In the genomic region with DNA sequence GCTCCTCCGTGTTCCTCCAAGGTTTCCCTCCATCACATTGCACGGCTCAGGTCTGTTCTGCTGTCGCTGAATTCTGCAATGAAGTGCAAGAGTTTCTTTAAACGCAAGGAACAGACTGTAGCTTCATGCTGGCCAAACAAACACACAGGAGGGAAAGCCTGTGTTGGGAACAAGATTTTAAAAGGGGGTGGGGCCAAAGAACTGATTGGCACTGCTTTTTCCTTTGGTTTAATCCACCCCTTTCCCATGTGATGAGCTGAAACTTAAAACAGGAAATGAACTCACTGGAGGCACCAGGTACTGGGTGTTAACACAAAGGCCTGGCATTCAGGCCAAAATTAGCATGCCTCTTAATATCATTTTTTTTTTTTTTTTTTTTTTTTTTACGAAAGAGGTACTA, we compare ENCODE assay signal across 17 mouse cellular contexts.
A peak's percentile ranks its signal among the peaks of the same experiment; 100 is the strongest.
DNase-seq lines count a peak whose midpoint lies in the region; ATAC-seq and TF ChIP-seq lines count a peak whose summit lies in the region.
"Had no signal": no experiment of that assay in that cellular context is flagged by ENCODE, and none has a peak within 500 bp of the region (broad histone marks: within the 10 kb centered on the region; RNA-seq: fewer than 3 reads in every experiment).

No protein-coding gene starts in this region.

- TF ChIP-seq CTCF in stomach, postnatal 0 days (IDR thresholded peaks at IDR 0.05; ENCODE audit: low read depth): no peak
- TF ChIP-seq CTCF in layer of hippocampus, adult 2 months (conservative IDR thresholded peaks at IDR 0.05): no peak

- peaks cover 43% of the 10 kb centered on the region for H3K4me1 ChIP-seq in heart, embryonic 13.5 days
- peaks cover 10% of the 10 kb centered on the region; the same call in 1 of the 2 replicates for H3K4me1 ChIP-seq in stomach, embryonic 16.5 days (ENCODE audit: control insufficient read depth, insufficient read depth, low read length)
- no peaks in the 10 kb centered on the region for H3K4me1 ChIP-seq in stomach, postnatal 0 days (replicated peaks; ENCODE audit: control insufficient read depth, insufficient read depth)
- H3K4me1 ChIP-seq: neural tube, embryonic 12.5 days; stomach, embryonic 15.5 days had no signal

- H3K4me2 ChIP-seq in heart, embryonic 13.5 days: no peak overlapping the region
- no peak overlapping the region for H3K4me2 ChIP-seq in stomach, embryonic 16.5 days (ENCODE audit: low read depth, low read length)
- H3K4me2 ChIP-seq in stomach, postnatal 0 days (replicated peaks; ENCODE audit: low read depth): no peak overlapping the region
- H3K4me2 ChIP-seq: midbrain, embryonic 15.5 days; neural tube, embryonic 12.5 days; stomach, embryonic 15.5 days had no signal

- peak overlapping the region; percentile 50 for H3K27ac ChIP-seq in heart, embryonic 13.5 days (replicated peaks)
- H3K27ac ChIP-seq in stomach, embryonic 16.5 days (ENCODE audit: low read length): 0 out of 2 replicates have a peak overlapping the region, but pooled peaks have one; percentile 54
- H3K27ac ChIP-seq in stomach, postnatal 0 days (replicated peaks): no peak overlapping the region
- H3K27ac ChIP-seq in layer of hippocampus, adult 2 months: no peak overlapping the region
- H3K27ac ChIP-seq: left cerebral cortex, adult 2 months; liver, embryonic 14.5 days; macrophage; midbrain, embryonic 15.5 days; neural tube, embryonic 12.5 days; stomach, embryonic 15.5 days had no signal

- ATAC-seq in heart, embryonic 13.5 days (ENCODE audit: extremely low read depth, insufficient number of reproducible peaks, low FRiP score, low TSS enrichment): no peak
- no peak for ATAC-seq in stomach, embryonic 16.5 days (ENCODE audit: insufficient read depth, low FRiP score)
- no peak for ATAC-seq in stomach, postnatal 0 days (ENCODE audit: low FRiP score, low TSS enrichment)
- ATAC-seq: activated CD4-positive, CD25-positive, alpha-beta regulatory T cell, adult 4 months; midbrain, embryonic 15.5 days had no signal

- no peak for TF ChIP-seq EP300 in stomach, postnatal 0 days (optimal IDR thresholded peaks at IDR 0.05)

- H3K9ac ChIP-seq in heart, embryonic 13.5 days: no peak overlapping the region
- H3K9ac ChIP-seq in stomach, embryonic 16.5 days (ENCODE audit: low read length): no peak overlapping the region
- no peak overlapping the region for H3K9ac ChIP-seq in stomach, postnatal 0 days (ENCODE audit: low read length)
- H3K9ac ChIP-seq: liver, embryonic 14.5 days; midbrain, embryonic 15.5 days; neural tube, embryonic 12.5 days; stomach, embryonic 15.5 days had no signal

- intact Hi-C loops in gastrocnemius, postnatal 14 days (cut with DNase I; ENCODE audit: low total_unique reads): no loop called here

- no peaks in the 10 kb centered on the region for H3K9me3 ChIP-seq in heart, embryonic 13.5 days
- H3K9me3 ChIP-seq in stomach, embryonic 16.5 days (replicated peaks; ENCODE audit: control insufficient read depth, low read length): no peaks in the 10 kb centered on the region
- no peaks in the 10 kb centered on the region for H3K9me3 ChIP-seq in stomach, postnatal 0 days (ENCODE audit: control insufficient read depth, low read length)
- H3K9me3 ChIP-seq: midbrain, embryonic 15.5 days; neural tube, embryonic 12.5 days; stomach, embryonic 15.5 days had no signal

- H3K4me3 ChIP-seq in heart, embryonic 13.5 days: no peak overlapping the region
- H3K4me3 ChIP-seq in stomach, embryonic 16.5 days (replicated peaks; ENCODE audit: low read length): no peak overlapping the region
- H3K4me3 ChIP-seq in stomach, postnatal 0 days (ENCODE audit: low read depth, low read length): no peak overlapping the region
- no peak overlapping the region for H3K4me3 ChIP-seq in layer of hippocampus, adult 2 months
- H3K4me3 ChIP-seq: left cerebral cortex, adult 2 months; midbrain, embryonic 15.5 days; neural tube, embryonic 12.5 days; stomach, embryonic 15.5 days had no signal

- H3K36me3 ChIP-seq in heart, embryonic 13.5 days: peaks cover 48% of the 10 kb centered on the region
- no peaks in the 10 kb centered on the region for H3K36me3 ChIP-seq in stomach, embryonic 16.5 days (ENCODE audit: control insufficient read depth, insufficient read depth, low read length)
- H3K36me3 ChIP-seq in stomach, postnatal 0 days (ENCODE audit: control insufficient read depth, insufficient read depth, low read length): peaks cover 2% of the 10 kb centered on the region; the same call in 1 of the 2 replicates

- no peaks in the 10 kb centered on the region for H3K27me3 ChIP-seq in heart, embryonic 13.5 days (replicated peaks)
- no peaks in the 10 kb centered on the region for H3K27me3 ChIP-seq in stomach, embryonic 16.5 days (ENCODE audit: control insufficient read depth, insufficient read depth, low read length)
- no peaks in the 10 kb centered on the region for H3K27me3 ChIP-seq in stomach, postnatal 0 days (ENCODE audit: control insufficient read depth, insufficient read depth, low read length)
- H3K27me3 ChIP-seq: midbrain, embryonic 15.5 days; neural tube, embryonic 12.5 days; stomach, embryonic 15.5 days had no signal

- 74% methylated on average over 5 of the region's 5 CpGs for WGBS in heart, embryonic 13.5 days
- 82% methylated on average over 5 of the region's 5 CpGs for WGBS in stomach, embryonic 16.5 days
- 77% methylated on average over 5 of the region's 5 CpGs for WGBS in stomach, postnatal 0 days

- DNase-seq in heart, adult 11 months: no peak
- DNase-seq in stomach, postnatal 0 days (ENCODE audit: low spot score): no peak
- DNase-seq in forelimb bud, embryonic 11.5 days (ENCODE audit: low read depth, low spot score): peak; percentile 16
- no peak for DNase-seq in layer of hippocampus, adult 2 months (ENCODE audit: low spot score in 2 of 2)
- DNase-seq in gastrocnemius, postnatal 14 days: no peak
- DNase-seq: cerebellum, adult 11 months; kidney, adult 8-10 months; thymus, postnatal 4 days had no signal

Comparison
In these comparisons a context has a peak if more than half of its experiments do, and no peak if none do; other contexts are left out.
1. H3K27ac ChIP-seq: peak in heart, embryonic 13.5 days (single experiment) and stomach, embryonic 16.5 days (single experiment); none in stomach, postnatal 0 days (single experiment) and layer of hippocampus, adult 2 months (single experiment).